Mouse (Mus musculus): ENCODE data around the gene Bbs1. TPM values are rescaled to one million over a fixed set of nuclear protein-coding genes. Genes with fewer than 3 reads are reported as not detected.

The Bbs1 gene
- polyA plus RNA-seq, 1 experiment from 2014 or later = 6.5 TPM

- 96% methylated on average over 11 of the region's 11 CpGs for WGBS
- Histone ChIP-seq H3K4me1 (ENCODE audit: insufficient read depth, low read length) (peaks cover 15% of the 10 kb centered on the region), H3K27ac (ENCODE audit: low read length) (no peak overlapping the region), H3K4me3 (ENCODE audit: low read length) (no peak overlapping the region), H3K27me3 (ENCODE audit: insufficient read depth, low read length) (no peaks in the 10 kb centered on the region), H3K4me2 (replicated peaks; ENCODE audit: low read depth, low read length) (no peak overlapping the region), H3K9me3 (ENCODE audit: low read length) (no peaks in the 10 kb centered on the region), H3K9ac (replicated peaks; ENCODE audit: low read length) (no peak overlapping the region), H3K36me3 (ENCODE audit: insufficient read depth, low read length) (peaks cover 38% of the 10 kb centered on the region)
- no peak for ATAC-seq (ENCODE audit: low FRiP score, low TSS enrichment)
These were observed 18.9 kb upstream of the Bbs1 start for GRCm38 (mm10) chr19:4925121-4925860.

- Histone ChIP-seq H3K27ac (ENCODE audit: low read length) (no peak overlapping the region), H3K36me3 (ENCODE audit: insufficient read depth, low read length) (peaks cover 79% of the 10 kb centered on the region), H3K4me2 (replicated peaks; ENCODE audit: low read depth, low read length) (no peak overlapping the region), H3K4me1 (ENCODE audit: insufficient read depth, low read length) (no peaks in the 10 kb centered on the region), H3K27me3 (ENCODE audit: insufficient read depth, low read length) (no peaks in the 10 kb centered on the region), H3K9me3 (ENCODE audit: low read length) (no peaks in the 10 kb centered on the region), H3K9ac (replicated peaks; ENCODE audit: low read length) (no peak overlapping the region), H3K4me3 (ENCODE audit: low read length) (no peak overlapping the region)
- WGBS = 69% methylated on average over 6 of the region's 6 CpGs
- ATAC-seq (ENCODE audit: low FRiP score, low TSS enrichment) = no peak
These were observed 13.2 kb upstream of the Bbs1 start for GRCm38 (mm10) chr19:4919652-4920051.

GRCm38 (mm10) chr19:4916827-4917226 is 10.4 kb upstream of the Bbs1 start:
- Histone ChIP-seq H3K27me3 (ENCODE audit: insufficient read depth, low read length) (no peaks in the 10 kb centered on the region), H3K4me1 (ENCODE audit: insufficient read depth, low read length) (no peaks in the 10 kb centered on the region), H3K9me3 (ENCODE audit: low read length) (no peaks in the 10 kb centered on the region), H3K4me2 (replicated peaks; ENCODE audit: low read depth, low read length) (no peak overlapping the region), H3K4me3 (ENCODE audit: low read length) (no peak overlapping the region), H3K27ac (ENCODE audit: low read length) (no peak overlapping the region), H3K36me3 (ENCODE audit: insufficient read depth, low read length) (peaks cover 77% of the 10 kb centered on the region), H3K9ac (replicated peaks; ENCODE audit: low read length) (no peak overlapping the region)
- no peak for ATAC-seq (ENCODE audit: low FRiP score, low TSS enrichment)
- 85% methylated on average over 10 of the region's 10 CpGs for WGBS

- Histone ChIP-seq H3K27ac (ENCODE audit: low read length) (no peak overlapping the region), H3K9ac (replicated peaks; ENCODE audit: low read length) (no peak overlapping the region), H3K27me3 (ENCODE audit: insufficient read depth, low read length) (no peaks in the 10 kb centered on the region), H3K4me1 (ENCODE audit: insufficient read depth, low read length) (no peaks in the 10 kb centered on the region), H3K4me2 (replicated peaks; ENCODE audit: low read depth, low read length) (no peak overlapping the region), H3K4me3 (ENCODE audit: low read length) (no peak overlapping the region), H3K9me3 (ENCODE audit: low read length) (no peaks in the 10 kb centered on the region), H3K36me3 (ENCODE audit: insufficient read depth, low read length) (peaks cover 72% of the 10 kb centered on the region)
- 90% methylated on average over 15 of the region's 15 CpGs for WGBS
- no peak for ATAC-seq (ENCODE audit: low FRiP score, low TSS enrichment)
These were observed 9.6 kb upstream of the Bbs1 start for GRCm38 (mm10) chr19:4915924-4916603.

DNA sequence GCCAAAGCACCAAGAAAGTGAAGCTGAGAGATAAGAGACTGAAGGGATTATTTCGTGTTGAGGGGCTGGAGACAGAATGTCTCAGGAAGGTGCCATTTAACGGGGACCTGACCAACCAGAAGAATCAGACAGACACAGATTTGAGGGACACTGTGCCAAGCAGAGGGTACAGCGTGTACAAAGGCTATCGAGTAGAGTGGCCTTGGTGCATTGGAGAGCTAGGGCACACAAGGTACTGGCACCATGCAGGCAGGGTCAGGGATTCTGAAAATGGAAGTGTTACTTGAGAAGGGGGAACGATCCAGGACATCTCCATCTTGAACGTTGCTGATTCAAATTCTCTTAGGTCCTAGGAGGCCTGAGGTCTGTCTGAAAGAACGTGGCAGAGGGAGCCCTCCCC is 2.9 kb upstream of the Bbs1 start:
- Histone ChIP-seq H3K27ac (ENCODE audit: low read length) (no peak overlapping the region), H3K4me2 (replicated peaks; ENCODE audit: low read depth, low read length) (no peak overlapping the region), H3K9me3 (ENCODE audit: low read length) (no peaks in the 10 kb centered on the region), H3K27me3 (ENCODE audit: insufficient read depth, low read length) (no peaks in the 10 kb centered on the region), H3K9ac (replicated peaks; ENCODE audit: low read length) (no peak overlapping the region), H3K4me1 (ENCODE audit: insufficient read depth, low read length) (peaks cover 6% of the 10 kb centered on the region), H3K36me3 (ENCODE audit: insufficient read depth, low read length) (peaks cover 51% of the 10 kb centered on the region), H3K4me3 (ENCODE audit: low read length) (no peak overlapping the region)
- 90% methylated on average over 7 of the region's 7 CpGs for WGBS
- ATAC-seq (ENCODE audit: low FRiP score, low TSS enrichment) = no peak

DNA sequence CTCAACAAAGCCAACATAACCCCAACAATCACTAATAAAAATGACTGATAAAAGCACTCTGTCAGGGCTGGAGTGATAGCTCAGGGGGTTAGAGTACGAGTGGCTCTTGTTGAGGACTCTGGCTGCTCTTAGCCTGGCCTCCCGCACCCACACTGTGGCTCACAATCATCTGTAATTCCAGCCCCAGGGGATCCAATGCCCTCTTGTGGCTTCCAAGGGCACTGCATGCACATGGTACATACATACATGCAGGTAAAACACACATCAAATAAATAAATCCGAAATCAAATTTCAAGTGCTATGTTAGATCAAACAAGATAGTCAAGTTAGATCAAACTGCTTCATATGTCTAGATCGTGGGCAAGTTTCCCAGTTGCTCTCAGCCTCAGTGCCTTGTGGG is 1.7 kb upstream of the Bbs1 start:
- WGBS = 89% methylated on average over 4 of the region's 4 CpGs
- no peak for ATAC-seq (ENCODE audit: low FRiP score, low TSS enrichment)
- peaks cover 39% of the 10 kb centered on the region for H3K36me3 ChIP-seq (ENCODE audit: insufficient read depth, low read length)

DNA sequence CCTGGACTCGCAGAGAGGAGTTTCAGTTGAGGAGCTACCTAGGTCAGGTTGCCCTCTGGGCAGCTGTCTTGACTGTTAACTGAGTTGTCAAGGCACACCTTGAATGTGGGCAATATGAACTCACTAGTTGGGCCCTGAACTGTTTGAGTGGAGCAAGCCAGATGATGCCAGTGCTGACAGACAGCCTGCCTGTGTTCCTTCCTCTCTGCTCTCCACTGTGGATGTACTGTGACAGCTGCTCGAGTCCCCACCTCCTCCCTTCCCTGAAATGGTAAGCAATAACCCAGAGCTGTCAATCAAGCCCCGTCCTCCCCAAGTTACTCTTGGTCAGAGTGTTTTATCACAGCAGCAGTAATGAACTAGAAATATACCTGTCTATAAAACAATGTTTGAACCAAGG is 6.5 kb downstream of the Bbs1 start:
- WGBS = 65% methylated on average over 3 of the region's 3 CpGs
- no peak for ATAC-seq (ENCODE audit: low FRiP score, low TSS enrichment)

More for the DNA sequence above, 1.7 kb upstream of the Bbs1 start:
- Histone ChIP-seq H3K9ac (replicated peaks; ENCODE audit: low read length) (no peak overlapping the region), H3K27me3 (ENCODE audit: insufficient read depth, low read length) (no peaks in the 10 kb centered on the region), H3K4me1 (ENCODE audit: insufficient read depth, low read length) (peaks cover 6% of the 10 kb centered on the region), H3K4me3 (ENCODE audit: low read length) (no peak overlapping the region), H3K4me2 (replicated peaks; ENCODE audit: low read depth, low read length) (no peak overlapping the region), H3K9me3 (ENCODE audit: low read length) (no peaks in the 10 kb centered on the region), H3K27ac (ENCODE audit: low read length) (no peak overlapping the region)

GRCm38 (mm10) chr19:4898972-4899371 is 7.5 kb downstream of the Bbs1 start:
- H3K36me3 ChIP-seq (ENCODE audit: insufficient read depth, low read length) = 0 out of 2 replicates have a peak, but pooled peaks cover 2% of the 10 kb centered on the region
- no peak overlapping the region for H3K4me2 ChIP-seq (replicated peaks; ENCODE audit: low read depth, low read length)
- ATAC-seq (ENCODE audit: low FRiP score, low TSS enrichment) = no peak
- H3K27ac ChIP-seq (ENCODE audit: low read length) = peak overlapping the region; percentile 38; the same call in 1 of the 2 replicates
- H3K9ac ChIP-seq (replicated peaks; ENCODE audit: low read length) = no peak overlapping the region
- H3K4me1 ChIP-seq (ENCODE audit: insufficient read depth, low read length) = peaks cover 7% of the 10 kb centered on the region; the same call in 1 of the 2 replicates
- no peaks in the 10 kb centered on the region for H3K27me3 ChIP-seq (ENCODE audit: insufficient read depth, low read length)
- 29% methylated on average over 9 of the region's 9 CpGs for WGBS
- no peaks in the 10 kb centered on the region for H3K9me3 ChIP-seq (ENCODE audit: low read length)
- no peak overlapping the region for H3K4me3 ChIP-seq (ENCODE audit: low read length)

More for the DNA sequence above, 6.5 kb downstream of the Bbs1 start:
- Histone ChIP-seq H3K4me1 (ENCODE audit: insufficient read depth, low read length) (peaks cover 7% of the 10 kb centered on the region; the same call in 1 of the 2 replicates), H3K4me3 (ENCODE audit: low read length) (no peak overlapping the region), H3K27ac (ENCODE audit: low read length) (no peak overlapping the region), H3K4me2 (replicated peaks; ENCODE audit: low read depth, low read length) (no peak overlapping the region), H3K9me3 (ENCODE audit: low read length) (no peaks in the 10 kb centered on the region), H3K9ac (replicated peaks; ENCODE audit: low read length) (no peak overlapping the region), H3K27me3 (ENCODE audit: insufficient read depth, low read length) (no peaks in the 10 kb centered on the region), H3K36me3 (ENCODE audit: insufficient read depth, low read length) (0 out of 2 replicates have a peak, but pooled peaks cover 2% of the 10 kb centered on the region)

- H3K9me3 ChIP-seq (ENCODE audit: low read length) = no peaks in the 10 kb centered on the region
- H3K9ac ChIP-seq (replicated peaks; ENCODE audit: low read length) = no peak overlapping the region
- 0 out of 2 replicates have a peak overlapping the region, but pooled peaks have one; percentile 1 for H3K4me3 ChIP-seq (ENCODE audit: low read length)
- 37% methylated on average over 21 of the region's 21 CpGs for WGBS
- ATAC-seq (ENCODE audit: low FRiP score, low TSS enrichment) = peak; percentile 35; the same call in 1 of the 2 replicates
- H3K4me2 ChIP-seq (replicated peaks; ENCODE audit: low read depth, low read length) = peak overlapping the region; percentile 34
- no peaks in the 10 kb centered on the region for H3K27me3 ChIP-seq (ENCODE audit: insufficient read depth, low read length)
- peak overlapping the region; percentile 24; the same call in 1 of the 2 replicates for H3K27ac ChIP-seq (ENCODE audit: low read length)
- peaks cover 7% of the 10 kb centered on the region; the same call in 1 of the 2 replicates for H3K4me1 ChIP-seq (ENCODE audit: insufficient read depth, low read length)
- 0 out of 2 replicates have a peak, but pooled peaks cover 2% of the 10 kb centered on the region for H3K36me3 ChIP-seq (ENCODE audit: insufficient read depth, low read length)
These were observed 9.5 kb downstream of the Bbs1 start for GRCm38 (mm10) chr19:4896780-4897520.
